Mouse (Mus musculus) C2C12 (cell line): Measurements from ENCODE around the gene Gm5617.

ENCODE experiments used
- CTCF ChIP-seq: IDR thresholded peaks from one replicate; pipeline ENCODE4 v1.5.1; 2011; ENCODE audit not compliant: control insufficient read depth, insufficient read depth, insufficient read length
- MYOG ChIP-seq: IDR thresholded peaks from one replicate; pipeline ENCODE4 v1.6.1; 2011; ENCODE audit not compliant: control insufficient read depth, insufficient read length; ENCODE audit errors: extremely low read depth
- USF1 ChIP-seq: IDR thresholded peaks from one replicate; pipeline ENCODE4 v1.6.1; 2011; ENCODE audit warnings: low read depth, mild to moderate bottlenecking, control low read depth, moderate library complexity

DNA sequence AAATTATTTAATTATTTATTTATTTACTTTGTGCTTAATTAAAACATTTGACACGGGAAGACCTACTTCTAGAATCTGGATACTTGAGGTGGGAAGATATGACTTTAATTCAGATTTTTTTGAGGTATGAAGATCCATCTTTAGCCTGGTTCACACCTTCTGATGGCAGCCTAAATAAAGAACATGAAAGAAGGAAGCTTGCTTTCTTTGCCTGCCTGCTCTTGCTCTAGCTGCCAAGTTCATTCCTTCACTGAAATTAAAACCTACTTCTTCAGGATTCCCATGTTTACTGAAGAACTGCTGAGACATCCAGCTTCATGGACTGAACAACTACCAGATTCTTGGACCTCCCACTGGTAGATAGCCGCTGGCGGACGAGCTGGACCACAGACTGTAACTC, 36.1 kb downstream of the Gm5617 start:
- TF ChIP-seq CTCF = no peak
- no peak for TF ChIP-seq USF1
- TF ChIP-seq MYOG = no peak
